Mouse (Mus musculus) hindbrain, embryonic 14.5 days (tissue): Measurements from ENCODE around the gene Gas2l2. TPM values are rescaled to one million over a fixed set of nuclear protein-coding genes. Genes with fewer than 3 reads are reported as not detected.

Experiments used
- ATAC-seq: fragments of 200-750 bp; cut with Nextera tagmentation; 2 replicates; pipeline ENCODE4 v1.8.0; 2017; ENCODE audit warnings: moderate number of reproducible peaks, mild to moderate bottlenecking, moderate TSS enrichment, moderate library complexity; ENCODE audit not compliant: low FRiP score
- DNase-seq: peaks from one replicate; pipeline ENCODE4 v3.0.0-alpha.2; 2015; ENCODE audit warnings: low spot score
- H3K27ac ChIP-seq: fragments of 300-500 bp; sonication (generic); 2 replicates; pipeline ENCODE4 v1.5.1; 2014; ENCODE audit warnings: mild to moderate bottlenecking, moderate library complexity
- H3K27me3 ChIP-seq: fragments of 300-500 bp; sonication (generic); 2 replicates; pipeline ENCODE4 v1.6.1; 2014; ENCODE audit warnings: mild to moderate bottlenecking, low read length, mixed read lengths; ENCODE audit not compliant: control insufficient read depth, insufficient read depth
- H3K36me3 ChIP-seq: fragments of 300-500 bp; sonication (generic); replicated peaks from 2 replicates; pipeline ENCODE4 v1.6.1; 2014; ENCODE audit not compliant: control insufficient read depth, insufficient read depth
- H3K4me1 ChIP-seq: fragments of 300-500 bp; sonication (generic); replicated peaks from 2 replicates; pipeline ENCODE4 v1.6.1; 2014; ENCODE audit warnings: antibody characterized with exemption, low read length, mixed read lengths; ENCODE audit not compliant: control insufficient read depth, insufficient read depth
- H3K4me2 ChIP-seq: fragments of 300-500 bp; sonication (generic); replicated peaks from 2 replicates; pipeline ENCODE4 v1.6.1; 2014; ENCODE audit warnings: mild to moderate bottlenecking, moderate library complexity
- H3K4me3 ChIP-seq: fragments of 300-500 bp; sonication (generic); replicated peaks from 2 replicates; pipeline ENCODE4 v1.5.1; 2014; ENCODE audit warnings: mild to moderate bottlenecking, low read length
- H3K9ac ChIP-seq: fragments of 300-500 bp; sonication (generic); 2 replicates; pipeline ENCODE4 v1.6.1; 2014
- H3K9me3 ChIP-seq: fragments of 300-500 bp; sonication (generic); 2 replicates; pipeline ENCODE4 v1.6.1; 2016; ENCODE audit warnings: low read length; ENCODE audit not compliant: control insufficient read depth
- WGBS: fragments of 180-500 bp; shearing (Covaris S2); extraction: QIAGEN DNeasy Blood & Tissue Kit; methylation state at CpG from one replicate; pipeline ENCODE4 v1.1.7; 2014; 5-methylcytosine and 5-hydroxymethylcytosine counted together
- polyA plus RNA-seq: library from polyadenylated mRNA; unstranded; fragments of >200 nt; fragmentation: Nextera tagmentation; extraction: Ambion mirVana; gene quantifications from 2 replicates; pipeline ENCODE4 v1.2.1, GENCODE M21; 2014

Gene Gas2l2
- polyA plus RNA-seq, 1 experiment from 2014 or later: 1.5 TPM

GRCm38 (mm10) chr11:83437377-83437776 is 8.1 kb upstream of the Gas2l2 start, which contains the start of gene 1700020L24Rik:
1700020L24Rik (plus strand) TSS chr11:83437677.
- 89% methylated on average over 1 of the region's 1 CpGs for WGBS
- Histone ChIP-seq H3K4me1 (no peaks in the 10 kb centered on the region), H3K4me2 (no peak within 1 kb of the TSS), H3K36me3 (no peaks in the 10 kb centered on the region), H3K9me3 (no peaks in the 10 kb centered on the region), H3K4me3 (no peak within 1 kb of the TSS), H3K9ac (no peak within 1 kb of the TSS), H3K27me3 (peaks cover 14% of the 10 kb centered on the region), H3K27ac (no peak within 1 kb of the TSS)
- ATAC-seq: no peak
- no peak for DNase-seq

- H3K36me3 ChIP-seq: no peaks in the 10 kb centered on the region
- no peak overlapping the region for H3K4me2 ChIP-seq
- no peak for ATAC-seq
- no peak overlapping the region for H3K4me3 ChIP-seq
- H3K27me3 ChIP-seq: peaks cover 8% of the 10 kb centered on the region
- 74% methylated on average over 2 of the region's 2 CpGs for WGBS
- no peak overlapping the region for H3K27ac ChIP-seq
- no peak overlapping the region for H3K9ac ChIP-seq
- H3K4me1 ChIP-seq: no peaks in the 10 kb centered on the region
- DNase-seq: no peak
- H3K9me3 ChIP-seq: no peaks in the 10 kb centered on the region
These were observed 3.3 kb upstream of the Gas2l2 start for GRCm38 (mm10) chr11:83432533-83432932.

GRCm38 (mm10) chr11:83426964-83427363 is 2.3 kb downstream of the Gas2l2 start:
- Histone ChIP-seq H3K9ac (no peak overlapping the region), H3K4me2 (peak overlapping the region; percentile 20; the same call in 1 of the 2 replicates), H3K9me3 (no peaks in the 10 kb centered on the region), H3K27me3 (peaks cover 16% of the 10 kb centered on the region), H3K4me3 (no peak overlapping the region), H3K4me1 (no peaks in the 10 kb centered on the region), H3K36me3 (no peaks in the 10 kb centered on the region), H3K27ac (no peak overlapping the region)
- WGBS: 49% methylated on average over 17 of the region's 17 CpGs
- DNase-seq: no peak
- no peak for ATAC-seq

- Histone ChIP-seq H3K27me3 (peaks cover 26% of the 10 kb centered on the region), H3K4me1 (no peaks in the 10 kb centered on the region), H3K4me3 (no peak overlapping the region), H3K4me2 (no peak overlapping the region), H3K9me3 (no peaks in the 10 kb centered on the region), H3K27ac (no peak overlapping the region), H3K9ac (no peak overlapping the region), H3K36me3 (no peaks in the 10 kb centered on the region)
- peak; percentile 55; the same call in 1 of the 2 replicates for ATAC-seq
- DNase-seq: peak; percentile 93
- WGBS: 9% methylated on average over 8 of the region's 8 CpGs
These were observed 4.6 kb downstream of the Gas2l2 start for GRCm38 (mm10) chr11:83424681-83425080.

GRCm38 (mm10) chr11:83421305-83421704 is 8.0 kb downstream of the Gas2l2 start:
- no peak for ATAC-seq
- whole genome bisulfite sequencing: 4% methylated on average over 9 of the region's 9 CpGs
- DNase-seq: peak; percentile 70

GRCm38 (mm10) chr11:83420338-83420737 is 8.9 kb downstream of the Gas2l2 start:
- H3K27ac ChIP-seq: no peak overlapping the region
- ATAC-seq (no peak), DNase-seq (no peak)
- 39% methylated on average over 4 of the region's 4 CpGs for WGBS
- H3K9ac ChIP-seq: no peak overlapping the region
- H3K4me2 ChIP-seq: no peak overlapping the region
- no peaks in the 10 kb centered on the region for H3K9me3 ChIP-seq
- peaks cover 26% of the 10 kb centered on the region for H3K27me3 ChIP-seq
- H3K4me1 ChIP-seq: no peaks in the 10 kb centered on the region; the same call in 1 of the 2 replicates
- no peaks in the 10 kb centered on the region for H3K36me3 ChIP-seq
- no peak overlapping the region for H3K4me3 ChIP-seq

More at GRCm38 (mm10) chr11:83421305-83421704, 8.0 kb downstream of the Gas2l2 start:
- Histone ChIP-seq H3K27me3 (peaks cover 26% of the 10 kb centered on the region), H3K27ac (no peak overlapping the region), H3K4me3 (no peak overlapping the region), H3K36me3 (no peaks in the 10 kb centered on the region), H3K9me3 (no peaks in the 10 kb centered on the region), H3K4me1 (no peaks in the 10 kb centered on the region; the same call in 1 of the 2 replicates), H3K9ac (no peak overlapping the region), H3K4me2 (no peak overlapping the region)

GRCm38 (mm10) chr11:83418566-83418965 is 10.7 kb downstream of the Gas2l2 start:
- no peaks in the 10 kb centered on the region; the same call in 1 of the 2 replicates for H3K4me1 ChIP-seq
- H3K4me3 ChIP-seq: peak overlapping the region; percentile 12; the same call in 1 of the 2 replicates
- peak overlapping the region; percentile 41 for H3K4me2 ChIP-seq
- no peaks in the 10 kb centered on the region for H3K9me3 ChIP-seq
- DNase-seq (no peak), ATAC-seq (peak; percentile 49)
- H3K36me3 ChIP-seq: no peaks in the 10 kb centered on the region
- peaks cover 26% of the 10 kb centered on the region for H3K27me3 ChIP-seq
- H3K27ac ChIP-seq: no peak overlapping the region
- H3K9ac ChIP-seq: no peak overlapping the region
- 9% methylated on average over 38 of the region's 38 CpGs for WGBS

- no peak overlapping the region for H3K27ac ChIP-seq
- no peaks in the 10 kb centered on the region; the same call in 1 of the 2 replicates for H3K4me1 ChIP-seq
- H3K36me3 ChIP-seq: no peaks in the 10 kb centered on the region
- H3K27me3 ChIP-seq: peaks cover 26% of the 10 kb centered on the region
- H3K4me2 ChIP-seq: no peak overlapping the region
- H3K9ac ChIP-seq: no peak overlapping the region
- DNase-seq (no peak), ATAC-seq (no peak)
- 84% methylated on average over 7 of the region's 7 CpGs for WGBS
- H3K9me3 ChIP-seq: no peaks in the 10 kb centered on the region
- no peak overlapping the region for H3K4me3 ChIP-seq
These were observed 11.5 kb downstream of the Gas2l2 start for GRCm38 (mm10) chr11:83417708-83418107.

GRCm38 (mm10) chr11:83417080-83417479 is 12.2 kb downstream of the Gas2l2 start:
- Histone ChIP-seq H3K4me2 (no peak overlapping the region), H3K4me1 (no peaks in the 10 kb centered on the region; the same call in 1 of the 2 replicates), H3K4me3 (no peak overlapping the region), H3K9me3 (no peaks in the 10 kb centered on the region), H3K36me3 (no peaks in the 10 kb centered on the region), H3K27me3 (peaks cover 26% of the 10 kb centered on the region), H3K27ac (no peak overlapping the region), H3K9ac (no peak overlapping the region)
- DNase-seq (peak; percentile 56), ATAC-seq (no peak)
- 21% methylated on average over 5 of the region's 5 CpGs for WGBS

GRCm38 (mm10) chr11:83410510-83410909 is 18.7 kb downstream of the Gas2l2 start:
- H3K4me3 ChIP-seq: peak overlapping the region; percentile 77
- peak overlapping the region; percentile 89 for H3K9ac ChIP-seq
- WGBS: 19% methylated on average over 6 of the region's 6 CpGs
- no peaks in the 10 kb centered on the region for H3K27me3 ChIP-seq
- ATAC-seq (no peak), DNase-seq (no peak)
- no peaks in the 10 kb centered on the region for H3K9me3 ChIP-seq
- H3K27ac ChIP-seq: no peak overlapping the region
- H3K36me3 ChIP-seq: no peaks in the 10 kb centered on the region
- H3K4me2 ChIP-seq: peak overlapping the region; percentile 69
- peaks cover 12% of the 10 kb centered on the region; the same call in 1 of the 2 replicates for H3K4me1 ChIP-seq
